36 mouse cellular contexts compared by ENCODE assay signal in genomic region chr3:131327189-131327588, GRCm38 (mm10).
"Had no signal": no experiment of that assay in that cellular context is flagged by ENCODE, and none has a peak within 500 bp of the region (broad histone marks: within the 10 kb centered on the region; RNA-seq: fewer than 3 reads in every experiment).

No protein-coding gene starts in this region.

- H3K27me3 ChIP-seq: heart, embryonic 12.5 days; heart, embryonic 13.5 days; heart, embryonic 15.5 days; hindbrain, embryonic 12.5 days; hindbrain, embryonic 15.5 days; intestine, embryonic 15.5 days; kidney, embryonic 15.5 days had no signal

- H3K4me2 ChIP-seq: heart, embryonic 11.5 days; heart, embryonic 12.5 days; heart, embryonic 13.5 days; heart, embryonic 15.5 days; hindbrain, embryonic 12.5 days; hindbrain, embryonic 13.5 days; hindbrain, embryonic 14.5 days; hindbrain, embryonic 15.5 days; intestine, embryonic 15.5 days; kidney, embryonic 15.5 days had no signal

- H3K9me3 ChIP-seq: heart, embryonic 13.5 days; heart, embryonic 15.5 days; hindbrain, embryonic 12.5 days; hindbrain, embryonic 13.5 days; hindbrain, embryonic 15.5 days; intestine, embryonic 15.5 days; kidney, embryonic 15.5 days had no signal

- ATAC-seq: hindbrain, embryonic 16.5 days; hindbrain, postnatal 0 days; inflammation-experienced regulatory T-cells, adult 6 months; intestine, embryonic 15.5 days; intestine, embryonic 16.5 days; intestine, postnatal 0 days had no signal

- H3K27ac ChIP-seq: heart, adult 2 months; heart, embryonic 10.5 days; heart, embryonic 13.5 days; heart, embryonic 15.5 days; hindbrain, embryonic 10.5 days; hindbrain, embryonic 12.5 days; hindbrain, embryonic 13.5 days; hindbrain, embryonic 14.5 days; hindbrain, embryonic 15.5 days; hindbrain, postnatal 0 days; intestine, embryonic 15.5 days; kidney, embryonic 15.5 days; kidney, postnatal 0 days; layer of hippocampus, adult 2 months had no signal

- H3K36me3 ChIP-seq: heart, embryonic 10.5 days; heart, embryonic 12.5 days; heart, embryonic 13.5 days; heart, embryonic 15.5 days; hindbrain, embryonic 10.5 days; hindbrain, embryonic 12.5 days; hindbrain, embryonic 13.5 days; hindbrain, embryonic 15.5 days had no signal

- H3K9ac ChIP-seq: heart, embryonic 12.5 days; heart, embryonic 13.5 days; heart, embryonic 15.5 days; hindbrain, embryonic 12.5 days; hindbrain, embryonic 13.5 days; hindbrain, embryonic 14.5 days; hindbrain, embryonic 15.5 days; intestine, embryonic 15.5 days; kidney, embryonic 15.5 days had no signal

- DNase-seq: heart, adult 18-20 months; heart, adult 2 months; heart, postnatal 10 days; heart, postnatal 14 days; heart, postnatal 36 days; heart, postnatal 4 days; kidney, adult 11 months; kidney, adult 18-20 months; kidney, adult 2 months; kidney, adult 8-10 months; kidney, adult 9 months; kidney, postnatal 10 days; kidney, postnatal 14 days; kidney, postnatal 25 days; kidney, postnatal 36 days; kidney, postnatal 4 days; layer of hippocampus, adult 9-11 months had no signal

- H3K4me3 ChIP-seq: heart, adult 2 months; heart, embryonic 10.5 days; heart, embryonic 12.5 days; heart, embryonic 13.5 days; heart, embryonic 15.5 days; hindbrain, embryonic 10.5 days; hindbrain, embryonic 12.5 days; hindbrain, embryonic 13.5 days; hindbrain, embryonic 15.5 days; intestine, embryonic 15.5 days; kidney, embryonic 15.5 days; layer of hippocampus, adult 2 months had no signal

- H3K4me1 ChIP-seq: heart, embryonic 10.5 days; heart, embryonic 12.5 days; heart, embryonic 13.5 days; heart, embryonic 15.5 days; hindbrain, embryonic 10.5 days; hindbrain, embryonic 12.5 days; hindbrain, embryonic 13.5 days; hindbrain, embryonic 15.5 days; intestine, embryonic 15.5 days; kidney, embryonic 15.5 days had no signal
